Comparison of ENCODE assay signal across 31 mouse cellular contexts in genomic region chr10:8007990-8008368, GRCm38 (mm10). TPM values are rescaled to one million over a fixed set of nuclear protein-coding genes. Genes with fewer than 3 reads are reported as not detected.
DNase-seq lines count a peak whose midpoint lies in the region; ATAC-seq and TF ChIP-seq lines count a peak whose summit lies in the region.
"Had no signal": no experiment of that assay in that cellular context is flagged by ENCODE, and none has a peak within 500 bp of the region (broad histone marks: within the 10 kb centered on the region; RNA-seq: fewer than 3 reads in every experiment).

No protein-coding gene starts in this region.

- no peaks in the 10 kb centered on the region for H3K27me3 ChIP-seq in intestine, embryonic 14.5 days (replicated peaks; ENCODE audit: control insufficient read depth, insufficient read depth, low read length)
- H3K27me3 ChIP-seq in intestine, embryonic 16.5 days (replicated peaks; ENCODE audit: control insufficient read depth, insufficient read depth, low read length) = no peaks in the 10 kb centered on the region
- peaks cover 2% of the 10 kb centered on the region; the same call in 1 of the 2 replicates for H3K27me3 ChIP-seq in G1E (ENCODE audit: insufficient read depth, low read length)
- H3K27me3 ChIP-seq: forebrain, embryonic 12.5 days; limb, embryonic 13.5 days; liver, embryonic 12.5 days; midbrain, embryonic 13.5 days had no signal

- H3K4me3 ChIP-seq in intestine, embryonic 14.5 days (ENCODE audit: low read depth, low read length) = no peak overlapping the region
- H3K4me3 ChIP-seq in intestine, embryonic 16.5 days (ENCODE audit: low read length) = no peak overlapping the region
- no peak overlapping the region for H3K4me3 ChIP-seq in G1E (ENCODE audit: low read depth, low read length)
- H3K4me3 ChIP-seq: erythroblast, embryonic 14.5 days; forebrain, embryonic 12.5 days; heart, embryonic 10.5 days; layer of hippocampus, adult 2 months; limb, embryonic 13.5 days; liver, embryonic 12.5 days; midbrain, embryonic 13.5 days had no signal

- peak; percentile 4 for DNase-seq in intestine, embryonic 14.5 days (ENCODE audit: low spot score)
- peak; percentile 86 for DNase-seq in 416B (ENCODE audit: low read depth)
- DNase-seq in G1E (ENCODE audit: low spot score) = no peak
- no peak for DNase-seq in spleen, postnatal 14 days (ENCODE audit: low spot score in 2 of 2)
- DNase-seq in cerebellum, adult 18-20 months = no peak
- DNase-seq: adrenal gland, postnatal 25 days; cerebellum, adult 11-12 months; cerebellum, postnatal 10 days; gastrocnemius, postnatal 14 days; heart, postnatal 36 days; kidney, adult 2 months; kidney, postnatal 36 days; lung, adult 18-20 months; lung, postnatal 4 days; right cerebral cortex, adult 18-20 months; spleen, adult 18-20 months; thymus, adult 2 months; thymus, postnatal 36 days had no signal

- no peak for ATAC-seq in intestine, embryonic 14.5 days (replicated peaks; ENCODE audit: low FRiP score, low TSS enrichment, low read depth)
- ATAC-seq in intestine, embryonic 16.5 days = no peak
- ATAC-seq in G1E (ENCODE audit: extremely low read depth, insufficient number of reproducible peaks, low FRiP score, poor library complexity, severe bottlenecking) = 0 out of 2 replicates have a peak, but pooled peaks have one; percentile 8
- peak; percentile 53 for ATAC-seq in megakaryocyte progenitor cell, adult 5-6 weeks (replicated peaks; ENCODE audit: poor library complexity)
- ATAC-seq: inflammation-experienced regulatory T-cells, adult 6 months; liver, embryonic 12.5 days; lung, postnatal 0 days; midbrain, embryonic 13.5 days had no signal

- no peak overlapping the region for H3K9ac ChIP-seq in intestine, embryonic 14.5 days (ENCODE audit: low read length)
- no peak overlapping the region for H3K9ac ChIP-seq in intestine, embryonic 16.5 days (ENCODE audit: low read depth, low read length)
- H3K9ac ChIP-seq: forebrain, embryonic 12.5 days; hindbrain, embryonic 14.5 days; limb, embryonic 13.5 days; liver, embryonic 12.5 days; midbrain, embryonic 13.5 days had no signal

- peaks cover 2% of the 10 kb centered on the region; the same call in 1 of the 2 replicates for H3K9me3 ChIP-seq in intestine, embryonic 14.5 days (ENCODE audit: control insufficient read depth, low read length)
- H3K9me3 ChIP-seq in intestine, embryonic 16.5 days (ENCODE audit: control insufficient read depth, low read length) = no peaks in the 10 kb centered on the region
- H3K9me3 ChIP-seq in G1E (replicated peaks) = no peaks in the 10 kb centered on the region
- H3K9me3 ChIP-seq: forebrain, embryonic 12.5 days; heart, embryonic 10.5 days; liver, embryonic 12.5 days had no signal

- TF ChIP-seq CTCF in G1E (IDR thresholded peaks at IDR 0.05; ENCODE audit: low read depth, low read length) = no peak

- no peak overlapping the region for H3K4me2 ChIP-seq in intestine, embryonic 14.5 days (ENCODE audit: low read length)
- H3K4me2 ChIP-seq in intestine, embryonic 16.5 days (ENCODE audit: low read depth, low read length) = no peak overlapping the region
- H3K4me2 ChIP-seq: forebrain, embryonic 12.5 days; hindbrain, embryonic 14.5 days; limb, embryonic 13.5 days; liver, embryonic 12.5 days; midbrain, embryonic 13.5 days had no signal

- no peaks in the 10 kb centered on the region for H3K36me3 ChIP-seq in intestine, embryonic 14.5 days (ENCODE audit: control insufficient read depth, insufficient read depth, low read length)
- H3K36me3 ChIP-seq in intestine, embryonic 16.5 days (ENCODE audit: control insufficient read depth, insufficient read depth, low read length) = no peaks in the 10 kb centered on the region
- no peaks in the 10 kb centered on the region for H3K36me3 ChIP-seq in G1E (replicated peaks)
- H3K36me3 ChIP-seq: forebrain, embryonic 12.5 days; heart, embryonic 10.5 days; limb, embryonic 13.5 days; liver, embryonic 12.5 days; midbrain, embryonic 13.5 days had no signal

- H3K27ac ChIP-seq in intestine, embryonic 14.5 days (ENCODE audit: low read depth) = no peak overlapping the region
- H3K27ac ChIP-seq in intestine, embryonic 16.5 days (ENCODE audit: low read length) = no peak overlapping the region
- H3K27ac ChIP-seq: forebrain, embryonic 12.5 days; heart, embryonic 10.5 days; hindbrain, embryonic 14.5 days; layer of hippocampus, adult 2 months; limb, embryonic 13.5 days; liver, embryonic 12.5 days; midbrain, embryonic 13.5 days; stomach, postnatal 0 days had no signal

- no peaks in the 10 kb centered on the region for H3K4me1 ChIP-seq in intestine, embryonic 14.5 days (replicated peaks; ENCODE audit: control insufficient read depth, insufficient read depth, low read length)
- H3K4me1 ChIP-seq in intestine, embryonic 16.5 days (ENCODE audit: control insufficient read depth, insufficient read depth, low read length) = no peaks in the 10 kb centered on the region
- H3K4me1 ChIP-seq in G1E (ENCODE audit: insufficient read depth, low read depth, low read length) = no peaks in the 10 kb centered on the region

- 83% methylated on average over 3 of the region's 3 CpGs for WGBS in intestine, embryonic 14.5 days
- 79% methylated on average over 3 of the region's 3 CpGs for WGBS in intestine, embryonic 16.5 days

RNA-seq across cellular contexts. Expression of gene Tab2, which starts 51.9 kb away (rescaled TPM):
- polyA plus RNA-seq in intestine, embryonic 14.5 days (2014; fragmentation: Nextera tagmentation; extraction: Ambion mirVana) = 27.7 and 30.1 TPM in 2 replicates
- polyA plus RNA-seq in intestine, embryonic 16.5 days (2015; fragmentation: Nextera tagmentation; extraction: Ambion mirVana) = 12.8 and 12.9 TPM in 2 replicates
- total RNA-seq in G1E (2014; fragmentation: Nextera tagmentation) = 339 and 398 TPM in 2 replicates
- total RNA-seq in G1E (2017) = 68.5 and 74.7 TPM in 2 replicates
- polyA plus RNA-seq in G1E (2012) = 14.7 and 15.9 TPM in 2 replicates
- total RNA-seq in megakaryocyte progenitor cell, adult 5-6 weeks (2015) = 157 and 200 TPM in 2 replicates
- total RNA-seq in megakaryocyte progenitor cell, adult 5-6 weeks (2017) = 51.8 and 68.7 TPM in 2 replicates

Comparison
In these comparisons a context has a peak if more than half of its experiments do, and no peak if none do; other contexts are left out.
1. ATAC-seq: peak in G1E (single experiment) and megakaryocyte progenitor cell, adult 5-6 weeks (single experiment); none in intestine, embryonic 14.5 days (single experiment) and intestine, embryonic 16.5 days (single experiment).
2. DNase-seq: peak in intestine, embryonic 14.5 days (single experiment) and 416B (single experiment); none in G1E (single experiment), spleen, postnatal 14 days (0 of 2) and cerebellum, adult 18-20 months (0 of 2).